Mouse (Mus musculus) cerebellum, postnatal 10 days (tissue): Measurements from ENCODE around the gene 1700123L14Rik.
A peak's percentile ranks its signal among the peaks of the same experiment; 100 is the strongest.
"Not testable (repeated sequence)": the region's sequence is repeated elsewhere in the genome, so short reads cannot be mapped to it uniquely, and the experiment has no call there.

Experiments
- DNase-seq, 2 experiments: peaks; one replicate each; pipeline ENCODE4 v3.0.0; 2021; ENCODE audit warnings: mixed read lengths in 2 of 2

Gene 1700123L14Rik

GRCm38 (mm10) chr6:96165818-96166379 lies at the start of gene 1700123L14Rik:
TSS of gene 1700123L14Rik (minus strand) at chr6:96166243.
- peak; percentile 64 to 70 for DNase-seq

DNA sequence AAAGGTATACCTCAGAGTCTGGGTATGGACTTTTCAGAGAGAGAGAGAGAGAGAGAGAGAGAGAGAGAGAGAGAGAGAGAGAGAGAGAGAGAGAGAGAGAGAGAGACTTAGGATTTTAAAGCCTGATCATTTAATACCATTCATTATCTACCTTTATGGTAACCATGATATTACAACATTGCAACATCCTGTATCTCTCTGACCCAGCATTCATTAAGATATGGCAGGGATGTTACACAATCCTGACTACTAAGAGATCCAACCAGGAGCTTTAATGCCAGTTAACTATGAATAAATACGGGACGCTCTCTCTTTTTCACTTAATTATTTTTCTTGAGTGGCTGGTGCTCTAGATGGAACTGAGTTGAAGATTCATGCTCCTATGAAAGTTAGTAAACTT lies 39.4 kb upstream of the 1700123L14Rik start:
- DNase-seq = no peak

- DNase-seq = not testable (repeated sequence)
These were observed 32.9 kb upstream of the 1700123L14Rik start for GRCm38 (mm10) chr6:96198991-96199390.

DNA sequence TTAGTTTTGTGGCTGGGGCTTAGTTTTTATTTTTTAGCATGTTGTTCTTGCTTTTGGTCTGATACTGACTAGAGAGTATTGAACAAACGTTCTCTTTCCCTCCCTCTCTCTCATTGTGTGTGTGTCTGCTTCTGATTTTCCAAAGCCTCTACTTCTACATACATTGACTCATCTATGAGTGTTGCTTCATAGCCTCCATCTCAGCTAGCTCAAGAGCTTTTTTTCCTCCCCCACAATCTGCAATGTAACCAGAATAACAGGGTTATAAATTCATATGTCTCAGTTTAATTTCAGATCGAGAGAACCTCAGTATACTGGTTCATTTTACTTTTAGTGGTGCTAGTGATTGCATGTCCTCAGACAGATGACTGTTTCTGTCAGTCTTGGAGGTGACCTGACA lies 20.5 kb upstream of the 1700123L14Rik start:
- DNase-seq = no peak

DNA sequence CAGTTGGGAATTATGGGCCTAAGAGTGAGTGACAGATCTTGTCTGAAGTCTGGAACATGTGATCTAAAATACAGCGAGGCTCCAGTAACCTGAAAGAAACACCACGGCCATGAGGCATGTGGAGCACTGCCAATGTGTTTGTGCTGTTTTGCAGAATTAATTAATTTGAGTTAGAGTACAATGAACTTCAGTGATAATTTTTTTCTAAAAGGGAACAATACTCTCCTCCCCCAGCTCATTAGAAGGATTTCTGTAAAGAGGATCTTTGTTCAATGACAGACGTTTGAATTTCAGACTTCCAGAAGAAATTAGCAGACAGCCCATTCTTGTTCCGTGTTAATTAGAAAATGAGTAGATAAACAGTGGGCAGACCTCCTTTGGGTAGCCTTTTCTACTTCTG lies 17.3 kb upstream of the 1700123L14Rik start:
- DNase-seq = peak; percentile 5 to 10

DNA sequence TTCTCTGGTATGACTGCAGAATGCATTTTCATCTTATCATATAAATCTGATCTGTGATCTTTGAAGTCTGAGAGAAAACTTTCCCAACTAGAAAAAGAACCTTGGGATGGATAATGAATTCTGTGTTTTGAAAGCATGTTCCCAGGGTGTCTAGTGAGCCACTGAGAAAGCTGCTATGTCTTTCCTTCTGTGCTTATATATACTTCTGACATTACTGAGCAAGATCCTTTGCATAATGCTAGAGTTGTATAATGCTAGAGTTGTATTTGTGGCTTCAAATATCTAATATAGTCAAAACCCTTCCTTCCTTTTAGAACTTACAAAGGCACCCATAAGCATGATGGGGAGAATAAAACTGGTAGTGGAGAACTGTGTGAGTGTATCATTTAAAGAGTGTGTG lies 12.5 kb upstream of the 1700123L14Rik start:
- DNase-seq = no peak

GRCm38 (mm10) chr6:96173681-96174080 lies 7.6 kb upstream of the 1700123L14Rik start:
- DNase-seq = no peak

DNA sequence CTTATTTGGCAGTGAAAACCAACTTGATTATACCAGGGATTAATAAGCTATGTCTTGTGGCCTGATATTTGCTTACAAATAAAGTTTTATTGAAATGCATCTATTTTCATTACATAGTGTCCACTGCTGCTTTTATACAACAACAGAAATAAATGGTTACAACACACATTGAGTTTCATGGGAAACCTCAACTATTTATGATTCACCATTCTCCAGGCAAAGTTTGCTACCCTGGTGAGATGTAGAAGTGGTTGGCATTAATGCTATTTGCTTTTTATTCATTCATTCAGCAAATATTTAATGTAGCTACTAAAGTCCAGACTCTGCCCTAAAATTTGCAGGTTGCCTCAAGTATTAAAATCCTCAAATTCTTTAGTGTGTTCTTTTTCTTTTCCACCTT lies 988 bp upstream of the 1700123L14Rik start:
- no peak for DNase-seq

- DNase-seq = peak; percentile 45 to 53
These were observed 640 bp downstream of the 1700123L14Rik start for GRCm38 (mm10) chr6:96165403-96165802.

DNA sequence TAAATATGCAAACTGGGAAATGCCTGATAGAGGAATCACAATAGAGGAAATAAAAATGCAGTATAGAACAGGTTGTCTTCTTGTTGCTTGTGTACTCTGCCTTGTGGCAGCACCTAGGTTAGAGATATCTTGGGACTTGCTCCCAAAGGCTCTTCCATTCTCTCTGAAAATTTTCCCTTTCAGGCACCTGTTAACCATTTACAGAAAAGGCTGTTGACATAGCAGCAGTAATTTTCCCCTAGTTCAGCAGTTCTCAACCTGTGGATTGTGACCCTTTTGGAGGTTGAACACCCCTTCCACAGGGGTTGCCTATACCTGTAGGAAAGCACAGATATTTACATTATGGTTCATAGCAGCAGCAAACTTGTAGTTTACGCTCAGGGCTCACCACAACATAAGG lies 22.7 kb downstream of the 1700123L14Rik start:
- DNase-seq = no peak

DNA sequence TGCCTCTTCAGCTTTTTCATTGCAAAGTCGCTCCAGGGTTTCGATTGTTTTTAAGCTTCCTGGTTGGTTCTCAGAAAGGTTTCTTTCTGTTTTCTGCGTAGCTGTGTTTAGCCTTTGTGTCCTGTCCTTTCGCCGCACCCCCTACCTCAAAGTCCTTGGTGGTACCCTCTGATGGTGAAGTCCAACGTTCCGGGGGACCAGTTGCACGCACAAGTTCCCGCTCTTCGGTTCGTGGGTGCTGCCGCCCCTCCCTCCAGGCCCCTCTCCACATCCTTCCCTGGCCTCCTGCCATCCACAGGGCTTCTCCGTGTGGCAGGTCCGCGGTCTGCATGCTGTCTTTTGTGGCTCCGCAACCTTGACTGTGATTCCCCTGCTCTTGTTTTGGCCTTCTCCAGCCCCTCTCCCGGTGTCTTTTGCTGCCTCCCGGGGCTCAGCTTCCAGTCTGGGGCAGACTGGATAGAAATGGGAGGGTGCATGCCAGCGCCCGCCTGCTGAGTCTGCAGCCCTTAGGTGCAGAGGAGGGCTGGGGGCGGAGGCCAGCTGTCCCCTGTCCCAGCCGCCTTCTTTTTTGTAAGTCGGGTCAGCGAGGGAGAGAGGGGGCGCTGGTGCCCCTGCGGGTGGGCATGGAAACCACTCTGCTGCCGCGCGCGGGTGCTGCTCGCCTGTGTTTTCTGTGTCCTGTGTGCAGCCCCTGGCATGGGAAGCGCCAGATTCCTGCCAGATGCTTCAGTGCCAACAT lies 49.3 kb downstream of the 1700123L14Rik start:
- DNase-seq = peak; percentile 74 to 79

DNA sequence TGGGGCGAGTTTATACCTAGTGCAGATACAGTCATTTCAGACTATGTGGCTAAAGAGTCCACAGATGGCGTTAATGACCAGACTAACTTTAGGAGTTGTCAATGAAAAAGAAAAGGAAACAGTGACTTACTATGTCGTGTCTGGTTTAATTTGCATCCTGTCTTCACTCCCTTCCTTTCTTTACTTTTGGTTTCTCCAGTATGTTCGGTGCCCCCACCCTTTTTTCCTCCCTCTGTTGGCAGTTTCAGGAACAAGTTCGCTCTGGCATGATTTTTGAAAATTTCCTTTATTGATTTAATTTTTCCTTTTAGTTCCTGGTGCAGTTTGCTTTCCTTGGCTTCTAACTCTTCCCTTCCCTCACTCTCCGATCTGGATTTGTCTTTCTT lies 49.9 kb downstream of the 1700123L14Rik start:
- peak in 1 of 2 experiments; percentile 12 for DNase-seq
